In the genomic region with DNA sequence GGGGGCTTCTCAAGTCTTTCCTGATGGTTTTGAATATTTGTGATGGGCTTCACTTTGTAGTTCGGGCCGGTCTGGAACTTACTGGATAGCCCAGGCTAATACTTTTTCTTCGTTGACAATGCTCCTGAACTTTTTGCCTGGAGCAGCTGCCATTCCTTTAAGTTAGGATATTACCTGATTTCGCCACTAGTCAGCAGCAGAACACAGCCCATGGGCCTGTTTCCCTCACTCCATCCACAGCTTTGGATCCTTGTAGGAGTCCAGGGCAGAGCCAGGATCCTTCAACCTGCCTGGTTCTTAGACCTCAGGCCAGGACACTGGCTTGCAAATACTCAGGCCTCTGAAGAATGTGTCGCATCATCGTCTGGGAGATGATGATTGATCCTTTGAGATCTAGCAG, we compare ENCODE assay signal across 9 mouse cellular contexts.
DNase-seq lines count a peak whose midpoint lies in the region; ATAC-seq and TF ChIP-seq lines count a peak whose summit lies in the region.
"Had no signal": no experiment of that assay in that cellular context is flagged by ENCODE, and none has a peak within 500 bp of the region (broad histone marks: within the 10 kb centered on the region; RNA-seq: fewer than 3 reads in every experiment).

No protein-coding gene starts in this region.

- no peaks in the 10 kb centered on the region for H3K9me3 ChIP-seq in liver, postnatal 0 days (ENCODE audit: low read length)
- H3K9me3 ChIP-seq in liver, embryonic 12.5 days (replicated peaks), result no peaks in the 10 kb centered on the region

- TF ChIP-seq CTCF in liver, postnatal 0 days (IDR thresholded peaks at IDR 0.05; ENCODE audit: low read depth), result peak; percentile 58

- no peak overlapping the region for H3K4me3 ChIP-seq in liver, postnatal 0 days (ENCODE audit: low read depth, low read length)
- no peak overlapping the region for H3K4me3 ChIP-seq in liver, embryonic 12.5 days
- H3K4me3 ChIP-seq: erythroblast, embryonic 14.5 days had no signal

- H3K27me3 ChIP-seq in liver, postnatal 0 days (ENCODE audit: insufficient read depth, low read length), result no peaks in the 10 kb centered on the region
- H3K27me3 ChIP-seq in liver, embryonic 12.5 days (replicated peaks), result no peaks in the 10 kb centered on the region; the same call in 1 of the 2 replicates

- peak; percentile 81 to 85 for DNase-seq in cerebellum, postnatal 10 days
- no peak for DNase-seq in cerebellum, adult 11-12 months
- DNase-seq in liver, postnatal 0 days, result no peak
- DNase-seq in layer of hippocampus, adult 8-10 months (ENCODE audit: low spot score in 2 of 2), result peak; percentile 27 to 55
- peak; percentile 63 for DNase-seq in retina, postnatal 1 day
- no peak for DNase-seq in thymus, postnatal 25 days
- no peak for DNase-seq in urinary bladder, adult 2 months (ENCODE audit: low spot score)

- ATAC-seq in liver, postnatal 0 days, result no peak
- no peak for ATAC-seq in liver, embryonic 12.5 days

- no peak overlapping the region for H3K4me2 ChIP-seq in liver, postnatal 0 days (ENCODE audit: low read depth, low read length)
- no peak overlapping the region for H3K4me2 ChIP-seq in liver, embryonic 12.5 days

- H3K27ac ChIP-seq in liver, postnatal 0 days (ENCODE audit: low read depth), result no peak overlapping the region
- H3K27ac ChIP-seq in liver, embryonic 12.5 days, result no peak overlapping the region

- H3K36me3 ChIP-seq in liver, postnatal 0 days (replicated peaks; ENCODE audit: insufficient read depth, low read length), result no peaks in the 10 kb centered on the region
- H3K36me3 ChIP-seq in liver, embryonic 12.5 days, result no peaks in the 10 kb centered on the region

- TF ChIP-seq EP300 in liver, postnatal 0 days (IDR thresholded peaks at IDR 0.05; ENCODE audit: low read depth), result no peak

- WGBS in liver, postnatal 0 days (ENCODE audit: insufficient replicate concordance), result 59% methylated on average over 6 of the region's 6 CpGs
- 49% methylated on average over 6 of the region's 6 CpGs for WGBS in liver, embryonic 12.5 days (ENCODE audit: insufficient replicate concordance)

- H3K9ac ChIP-seq in liver, postnatal 0 days (replicated peaks), result no peak overlapping the region
- H3K9ac ChIP-seq in liver, embryonic 12.5 days, result no peak overlapping the region

- no peaks in the 10 kb centered on the region for H3K4me1 ChIP-seq in liver, postnatal 0 days (ENCODE audit: insufficient read depth)
- H3K4me1 ChIP-seq in liver, embryonic 12.5 days, result no peaks in the 10 kb centered on the region

Comparison
In these comparisons a context has a peak if more than half of its experiments do, and no peak if none do; other contexts are left out.
1. DNase-seq: peak in cerebellum, postnatal 10 days (2 of 2), layer of hippocampus, adult 8-10 months (2 of 2) and retina, postnatal 1 day (single experiment); none in cerebellum, adult 11-12 months (single experiment), liver, postnatal 0 days (single experiment), thymus, postnatal 25 days (single experiment) and urinary bladder, adult 2 months (single experiment).